Mouse (Mus musculus) splenic B cell, adult 2 months (primary cell): Measurements from ENCODE around the gene Peli2.

Source experiments
- DNase-seq: peaks from one replicate; pipeline ENCODE4 v3.0.0-alpha.2; 2011; ENCODE audit warnings: low read depth, low spot score
- H3K27me3 ChIP-seq: 2 replicates; pipeline ENCODE4 v1.6.1; 2012; ENCODE audit warnings: mild to moderate bottlenecking, low read length, moderate library complexity, mixed read lengths; ENCODE audit not compliant: control insufficient read depth, poor library complexity, insufficient read depth, severe bottlenecking
- H3K36me3 ChIP-seq: 2 replicates; pipeline ENCODE4 v1.6.1; 2012; ENCODE audit warnings: mild to moderate bottlenecking, low read length, moderate library complexity, mixed read lengths; ENCODE audit not compliant: control insufficient read depth, poor library complexity, insufficient read depth, severe bottlenecking

Gene Peli2

DNA sequence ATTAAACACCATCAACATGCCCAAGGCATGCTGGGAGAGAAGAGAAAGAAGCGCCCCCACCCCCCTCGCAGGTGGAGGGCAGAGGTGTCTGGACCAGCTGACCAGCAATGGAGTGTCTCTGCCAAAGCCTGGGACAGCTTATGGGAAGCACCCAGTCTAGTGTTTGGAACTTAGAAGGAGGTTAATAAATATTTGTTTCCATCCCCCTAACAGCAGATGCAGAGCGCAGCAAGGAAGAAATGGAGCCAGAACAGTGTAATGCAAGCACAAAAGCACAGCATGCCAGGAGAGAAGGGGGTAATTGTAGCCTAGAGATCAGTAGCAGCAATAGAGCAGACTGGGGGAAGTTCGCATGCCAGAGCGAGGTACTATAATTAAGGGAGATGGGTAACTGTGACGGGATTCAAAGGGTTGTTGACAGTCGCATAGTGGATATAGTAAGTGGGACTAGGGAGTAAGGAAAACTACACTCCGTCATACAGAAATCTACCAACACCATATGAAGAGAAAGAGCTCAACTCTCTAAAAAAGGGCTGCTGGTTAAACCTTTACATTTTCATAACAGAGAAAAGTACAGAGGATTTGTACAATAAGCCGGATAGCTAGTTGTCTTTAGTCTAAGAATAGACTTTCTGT, 1.5 kb upstream of the Peli2 start:
- DNase-seq = no peak
- H3K36me3 ChIP-seq = no peaks in the 10 kb centered on the region
- H3K27me3 ChIP-seq = no peaks in the 10 kb centered on the region; the same call in 1 of the 2 replicates

DNA sequence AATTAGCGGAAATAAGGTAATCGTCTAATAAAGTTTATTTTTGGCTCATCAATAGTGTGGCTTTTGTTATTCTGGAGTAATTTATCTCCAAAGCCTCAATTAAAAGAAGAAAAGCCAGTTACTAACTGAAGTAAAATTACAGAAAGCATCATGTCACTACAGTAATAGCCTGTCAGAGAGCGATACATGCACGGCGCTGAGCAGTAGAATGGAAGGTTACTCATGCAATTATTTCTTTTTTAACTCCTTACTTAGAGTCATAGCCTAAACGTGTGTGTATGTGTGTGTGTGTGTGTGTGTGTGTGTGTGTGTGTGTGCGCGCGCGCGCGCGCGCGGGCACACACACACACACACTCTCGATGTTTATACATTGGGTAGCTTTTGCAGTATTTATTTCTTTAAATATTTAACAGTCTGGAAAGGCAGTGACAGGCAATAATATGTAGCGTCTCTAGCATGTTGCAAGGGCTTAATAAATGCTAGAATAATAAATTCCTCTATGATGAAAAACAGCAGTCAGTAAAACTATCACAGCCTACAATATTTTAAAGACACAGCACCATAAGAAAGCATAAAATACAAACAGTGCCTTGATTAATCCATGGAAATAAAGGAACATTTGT, 864 bp upstream of the Peli2 start:
- Histone ChIP-seq H3K36me3 (no peaks in the 10 kb centered on the region), H3K27me3 (no peaks in the 10 kb centered on the region; the same call in 1 of the 2 replicates)
- DNase-seq = no peak

DNA sequence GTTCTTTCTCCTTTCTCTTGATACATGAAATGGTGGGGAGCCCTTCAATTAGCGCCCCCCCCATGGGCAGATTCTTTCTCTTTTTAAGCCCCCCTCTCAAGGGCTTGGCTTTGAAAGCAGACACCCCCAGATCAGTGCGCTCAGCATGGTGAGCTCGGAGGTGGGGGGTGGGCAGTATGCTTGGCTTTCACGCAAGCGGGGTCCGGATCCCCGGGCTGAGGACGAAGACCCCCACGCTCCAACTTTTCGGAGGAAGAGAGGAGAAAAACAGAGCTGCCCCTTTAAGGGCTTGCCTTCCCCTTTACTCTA, 226 bp upstream of the Peli2 start:
- no peak for DNase-seq
- Histone ChIP-seq H3K36me3 (no peaks in the 10 kb centered on the region), H3K27me3 (no peaks in the 10 kb centered on the region; the same call in 1 of the 2 replicates)

DNA sequence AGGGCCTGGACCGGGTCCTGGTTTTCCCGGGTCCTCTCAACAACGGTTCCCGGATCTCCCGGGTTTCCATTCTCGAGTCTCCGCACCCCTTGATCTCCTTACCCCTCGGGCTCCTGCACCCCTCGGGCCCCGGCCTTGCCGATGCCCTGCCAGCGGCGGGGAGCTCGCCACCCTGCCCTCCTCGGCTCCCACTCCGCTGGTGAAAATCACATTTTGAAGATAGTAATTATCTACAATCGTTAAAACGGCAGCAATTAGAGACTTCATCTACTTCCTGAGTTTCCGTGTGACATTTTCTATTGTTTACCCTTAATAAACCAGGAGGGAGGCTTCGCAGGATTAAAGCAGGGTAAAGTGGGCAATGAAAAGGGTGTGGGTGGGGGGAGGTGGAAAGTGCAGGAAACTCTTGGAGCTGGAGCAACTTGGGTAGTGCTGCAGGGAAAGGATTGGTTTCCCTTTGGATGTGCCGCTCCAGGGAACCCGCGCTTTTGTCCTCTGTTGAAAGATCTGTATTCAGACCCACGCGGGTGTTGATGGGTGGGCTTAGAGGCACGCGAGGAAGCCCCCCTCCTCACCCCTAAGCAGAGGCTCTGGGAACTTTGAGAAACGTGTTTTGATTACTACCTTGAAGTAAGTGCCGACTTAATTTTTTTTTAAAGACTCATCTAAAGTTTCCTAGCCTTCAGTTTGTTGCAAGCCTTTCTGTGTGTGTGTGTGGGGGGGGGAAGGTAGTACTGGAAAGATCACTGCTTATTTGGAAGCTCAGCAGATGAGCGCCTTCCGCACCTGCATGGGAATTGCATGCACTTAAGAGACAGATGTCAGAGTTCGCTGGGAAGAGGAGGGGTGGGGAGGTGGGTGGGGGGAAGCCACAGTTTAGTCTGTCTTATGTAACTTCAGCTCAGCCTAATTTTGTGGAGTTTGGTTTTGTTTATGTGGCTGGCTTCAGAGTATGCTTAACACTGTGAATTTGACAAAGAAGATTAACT, 1.2 kb downstream of the Peli2 start:
- H3K27me3 ChIP-seq = no peaks in the 10 kb centered on the region; the same call in 1 of the 2 replicates
- no peak for DNase-seq
- H3K36me3 ChIP-seq = no peaks in the 10 kb centered on the region

DNA sequence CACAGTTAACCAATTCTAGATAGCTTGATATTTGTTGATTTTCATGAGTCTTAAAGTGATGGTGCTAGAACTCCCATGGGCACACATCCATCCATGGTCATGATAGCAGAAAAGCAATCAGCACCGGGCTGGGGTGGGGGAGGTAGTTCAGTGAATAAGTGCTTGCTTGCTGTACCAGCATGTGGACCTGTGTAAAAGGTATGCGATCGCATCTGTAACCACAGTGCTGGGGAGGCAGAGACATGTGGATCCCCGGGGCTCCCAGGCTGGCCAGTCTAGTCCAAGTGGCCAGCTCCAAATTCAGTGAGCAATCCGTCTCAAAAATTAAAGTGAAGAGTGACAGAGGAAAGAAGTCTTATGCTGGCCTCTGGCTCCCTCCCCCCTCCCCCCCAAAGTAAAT, 3.4 kb downstream of the Peli2 start:
- Histone ChIP-seq H3K27me3 (no peaks in the 10 kb centered on the region), H3K36me3 (no peaks in the 10 kb centered on the region)
- no peak for DNase-seq

DNA sequence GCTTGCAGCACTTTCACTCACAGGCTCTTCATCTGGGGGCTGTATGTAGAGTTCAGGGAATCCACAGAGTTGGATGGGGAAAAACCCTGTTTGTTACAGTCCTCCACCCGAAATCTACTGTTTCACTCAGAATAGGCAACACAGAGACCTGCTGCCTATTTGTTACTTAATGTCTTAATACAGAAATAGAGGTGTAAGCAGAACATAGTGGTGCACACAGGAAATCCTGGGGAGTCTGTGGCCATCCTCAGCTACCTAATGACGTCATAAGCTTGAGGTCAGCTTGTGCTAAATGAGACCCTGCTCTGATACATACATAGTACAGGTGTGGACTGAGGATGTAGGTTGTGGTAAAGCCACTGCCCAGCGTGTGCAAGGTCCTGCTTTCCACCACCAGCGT, 4.2 kb downstream of the Peli2 start:
- no peak for DNase-seq
- no peaks in the 10 kb centered on the region for H3K27me3 ChIP-seq
- no peaks in the 10 kb centered on the region for H3K36me3 ChIP-seq

DNA sequence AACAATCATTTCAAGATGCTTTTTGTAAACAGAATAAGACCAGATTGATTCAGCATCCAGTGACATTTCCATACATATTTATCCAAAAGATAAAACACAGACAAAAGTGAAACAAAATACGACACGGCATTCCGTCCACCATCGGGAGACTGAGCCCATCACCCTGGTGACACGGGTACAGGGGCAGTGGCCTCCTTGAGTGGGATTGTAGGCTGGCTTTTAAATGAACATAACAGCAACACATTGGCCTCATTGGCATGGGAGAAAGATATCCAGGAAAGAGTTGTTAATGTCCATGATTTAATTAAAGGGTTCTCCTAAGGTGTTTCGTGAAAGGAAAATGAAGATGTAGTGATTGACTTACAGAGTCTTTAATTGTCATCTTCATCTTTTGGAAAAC, 5.3 kb downstream of the Peli2 start:
- Histone ChIP-seq H3K36me3 (no peaks in the 10 kb centered on the region), H3K27me3 (no peaks in the 10 kb centered on the region)
- DNase-seq = no peak

DNA sequence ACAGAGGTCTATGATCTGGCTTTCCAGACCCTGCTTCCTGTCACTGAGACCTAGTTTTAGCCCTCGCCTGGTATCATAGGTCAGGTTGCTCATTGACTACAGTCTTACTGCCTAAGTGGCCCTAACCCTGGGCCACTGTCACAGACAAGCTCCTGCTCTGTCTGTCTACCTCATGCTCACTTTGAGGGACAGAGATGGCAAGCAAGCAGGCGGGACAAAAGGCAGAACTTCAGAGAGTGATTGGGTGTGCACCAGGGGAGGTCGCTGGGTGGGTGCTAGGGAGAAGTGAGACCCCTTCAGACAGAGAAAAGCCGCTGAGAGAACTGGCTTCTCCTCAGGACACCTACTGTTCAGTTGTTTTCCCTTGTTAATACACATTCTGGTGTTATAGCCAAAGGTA, 6.3 kb downstream of the Peli2 start:
- Histone ChIP-seq H3K27me3 (no peaks in the 10 kb centered on the region), H3K36me3 (no peaks in the 10 kb centered on the region)
- DNase-seq = no peak

DNA sequence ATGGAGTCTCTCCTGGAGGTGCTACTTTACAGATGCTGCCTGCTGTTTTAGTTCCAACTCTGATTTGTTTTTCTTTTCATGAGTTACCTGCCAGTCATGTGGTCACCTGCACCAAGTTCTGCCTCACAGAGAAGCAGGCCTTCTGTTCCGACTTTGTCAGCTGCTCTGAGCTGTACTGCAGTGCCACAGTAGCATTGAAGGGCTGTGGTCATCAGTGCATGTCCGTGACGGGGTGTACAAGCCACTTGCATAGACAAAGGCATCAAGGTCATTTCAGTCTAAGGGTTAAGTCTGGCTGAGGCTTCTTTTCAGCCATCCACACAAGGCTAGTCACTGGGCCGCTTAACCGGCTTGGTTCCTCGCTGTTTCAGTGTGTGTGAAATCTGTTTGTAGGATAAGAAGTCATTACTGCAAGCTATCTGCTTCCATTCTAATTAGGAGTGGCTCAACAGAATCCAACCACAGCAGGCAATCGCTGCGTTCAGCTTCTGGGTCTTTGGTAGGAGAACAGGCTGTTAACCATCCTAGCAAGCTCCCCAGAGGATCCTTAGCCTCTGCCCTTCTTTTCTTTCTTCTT, 7.1 kb downstream of the Peli2 start:
- no peaks in the 10 kb centered on the region for H3K36me3 ChIP-seq
- DNase-seq = no peak
- no peaks in the 10 kb centered on the region for H3K27me3 ChIP-seq

DNA sequence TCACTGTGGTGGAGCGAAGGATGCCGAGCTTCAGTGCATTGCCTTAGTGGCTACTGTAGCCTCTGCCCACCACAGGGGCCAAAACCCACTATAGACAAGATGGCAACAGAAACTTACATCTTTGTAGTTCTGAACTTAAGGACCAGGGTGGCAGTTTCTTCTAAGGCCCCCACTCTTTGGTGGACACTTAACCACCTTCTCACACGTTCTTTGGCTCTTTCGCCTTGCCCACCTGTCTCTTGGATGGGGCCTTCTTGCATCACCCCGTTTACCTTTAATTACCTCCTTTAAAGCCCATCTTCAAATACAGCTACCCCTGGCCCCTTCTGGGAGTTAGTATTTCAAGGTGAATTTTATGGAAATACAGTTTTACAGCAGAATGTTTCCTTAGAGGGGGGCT, 8.1 kb downstream of the Peli2 start:
- DNase-seq = no peak
- Histone ChIP-seq H3K27me3 (no peaks in the 10 kb centered on the region), H3K36me3 (no peaks in the 10 kb centered on the region)

DNA sequence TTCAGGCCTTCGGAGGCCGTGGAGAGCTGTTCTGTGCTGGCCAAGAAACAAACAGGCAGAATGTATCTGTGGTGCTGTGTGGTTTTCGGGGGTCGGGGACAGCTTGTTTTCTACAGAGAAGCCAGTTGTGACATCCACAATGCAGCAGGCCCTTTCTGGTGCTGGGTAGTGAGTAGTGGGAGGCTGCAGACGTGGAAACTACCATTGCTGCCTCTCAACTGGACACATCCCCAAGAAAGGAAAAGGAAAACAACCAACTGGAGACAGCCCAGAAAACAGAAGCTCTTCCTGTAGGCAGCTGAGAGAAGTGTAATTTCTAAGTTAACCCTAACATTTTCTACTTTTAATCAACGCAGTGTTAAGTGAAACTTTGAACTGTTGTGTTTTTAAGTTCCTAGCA, 9.4 kb downstream of the Peli2 start:
- Histone ChIP-seq H3K36me3 (no peaks in the 10 kb centered on the region), H3K27me3 (no peaks in the 10 kb centered on the region)
- no peak for DNase-seq

DNA sequence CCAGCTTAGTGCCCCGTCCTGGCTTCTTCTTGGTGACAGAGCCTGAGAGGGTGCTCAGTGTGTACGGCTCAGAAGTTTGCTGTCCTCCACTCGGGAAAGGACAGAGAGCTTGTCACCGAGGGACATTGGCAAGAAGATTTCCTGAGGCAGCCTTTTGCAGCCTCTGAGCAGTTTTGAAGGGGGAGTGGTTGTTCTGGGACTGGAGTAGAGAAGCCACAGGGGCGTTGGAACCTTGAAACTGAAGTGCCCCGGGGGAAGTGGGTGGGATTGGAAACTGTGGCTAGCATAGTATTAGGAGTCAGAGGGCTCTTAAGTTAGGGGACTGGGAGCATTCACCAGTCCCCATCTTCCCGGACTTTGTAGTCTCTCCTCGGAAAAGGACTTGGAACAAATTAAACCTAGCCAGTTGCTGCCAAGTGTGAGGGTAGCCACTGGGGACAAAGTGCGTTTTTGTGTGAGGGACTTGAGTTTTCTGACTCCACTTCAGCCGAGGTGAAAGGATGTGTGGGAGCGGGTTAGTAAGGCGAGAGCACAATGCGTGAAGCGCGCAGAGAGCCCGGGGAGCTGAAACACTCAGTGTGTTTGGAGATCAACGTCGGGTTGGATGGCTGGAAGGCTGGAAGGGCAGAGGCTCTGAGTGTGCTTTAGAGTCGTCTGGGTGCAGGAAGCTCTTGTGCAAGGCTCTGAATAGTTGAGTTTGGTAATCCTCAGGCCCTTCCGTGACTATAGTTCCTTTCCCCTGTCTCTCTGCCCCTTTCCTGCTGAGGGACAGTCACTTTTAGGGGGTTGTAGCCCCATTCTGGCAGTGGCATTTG, 10.3 kb downstream of the Peli2 start:
- no peak for DNase-seq
- Histone ChIP-seq H3K27me3 (no peaks in the 10 kb centered on the region), H3K36me3 (no peaks in the 10 kb centered on the region)

DNA sequence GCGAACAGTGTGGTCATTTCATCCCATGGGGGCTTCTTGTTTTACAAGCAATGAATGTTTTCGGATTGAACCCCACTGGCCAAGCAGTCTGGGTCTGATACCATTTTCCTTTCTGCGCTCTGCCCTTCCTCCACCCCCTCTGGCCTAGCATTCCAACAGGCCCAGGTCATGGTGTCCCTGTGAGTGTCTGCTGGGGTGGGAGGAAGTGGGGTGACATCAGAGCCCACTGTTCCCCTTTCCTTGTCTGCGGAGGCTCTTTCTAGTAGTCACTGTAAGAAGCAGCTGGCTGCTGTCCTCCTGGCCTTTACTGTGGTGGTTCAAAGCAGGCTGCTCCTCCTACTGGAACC, 10.9 kb downstream of the Peli2 start:
- H3K27me3 ChIP-seq = no peaks in the 10 kb centered on the region
- no peaks in the 10 kb centered on the region for H3K36me3 ChIP-seq
- no peak for DNase-seq

DNA sequence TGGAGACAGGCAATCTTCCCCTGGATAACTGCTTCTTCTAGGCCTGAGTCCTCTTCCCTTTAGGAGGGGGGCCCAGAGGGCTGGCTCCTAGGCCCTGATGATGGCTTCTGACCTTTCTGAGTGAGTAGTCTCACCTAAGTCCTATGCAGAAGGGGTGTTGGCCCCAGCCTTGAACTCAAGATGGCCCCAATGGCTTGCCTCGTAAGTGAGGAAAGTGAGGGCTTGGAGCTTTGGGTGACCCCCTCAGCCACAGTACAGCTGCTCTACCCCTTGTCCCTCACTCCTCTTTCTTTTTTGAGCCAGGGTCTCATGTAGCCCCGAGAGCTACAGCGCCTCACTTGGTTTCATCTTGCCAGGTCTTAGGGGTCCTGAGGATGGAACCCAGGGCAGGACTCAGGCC, 11.6 kb downstream of the Peli2 start:
- Histone ChIP-seq H3K36me3 (no peaks in the 10 kb centered on the region), H3K27me3 (no peaks in the 10 kb centered on the region)
- no peak for DNase-seq
